34 mouse cellular contexts compared by ENCODE assay signal in the genomic region with DNA sequence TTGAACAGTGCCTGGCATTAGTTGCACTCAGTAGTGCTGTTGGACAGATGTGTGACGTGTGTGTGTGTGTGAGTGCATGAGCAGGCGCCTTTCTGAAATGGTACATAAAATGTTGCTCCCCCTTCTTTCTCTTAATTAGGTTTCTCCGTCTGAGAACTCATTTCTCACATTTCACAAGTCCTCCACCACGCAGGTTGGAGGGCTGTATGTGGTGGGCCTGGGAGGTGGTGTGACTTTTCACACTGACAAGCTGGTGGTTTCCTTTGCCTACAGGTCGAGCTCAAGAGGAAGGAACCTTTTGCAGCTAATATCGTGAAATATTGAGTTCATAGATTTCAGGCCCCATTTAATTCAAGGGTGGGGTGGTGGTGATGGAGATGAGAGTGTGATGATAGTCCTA. TPM values are rescaled to one million over a fixed set of nuclear protein-coding genes. Genes with fewer than 3 reads are reported as not detected.
A peak's percentile ranks its signal among the peaks of the same experiment; 100 is the strongest.
DNase-seq lines count a peak whose midpoint lies in the region; ATAC-seq and TF ChIP-seq lines count a peak whose summit lies in the region.
"Had no signal": no experiment of that assay in that cellular context is flagged by ENCODE, and none has a peak within 500 bp of the region (broad histone marks: within the 10 kb centered on the region; RNA-seq: fewer than 3 reads in every experiment).

No protein-coding gene starts in this region.

- WGBS in kidney, embryonic 14.5 days = 30% methylated on average over 6 of the region's 6 CpGs
- 56% methylated on average over 6 of the region's 6 CpGs for WGBS in macrophage (ENCODE audit: missing documents)
- 67% methylated on average over 6 of the region's 6 CpGs for WGBS in small intestine, adult 2 months
- 91% methylated on average over 6 of the region's 6 CpGs for WGBS in midbrain, embryonic 14.5 days

- H3K9ac ChIP-seq in kidney, embryonic 14.5 days (ENCODE audit: low read depth, low read length) = no peak overlapping the region
- H3K9ac ChIP-seq in midbrain, embryonic 14.5 days (replicated peaks; ENCODE audit: low read length) = no peak overlapping the region
- H3K9ac ChIP-seq: embryonic facial prominence, embryonic 13.5 days; hindbrain, embryonic 13.5 days; limb, embryonic 13.5 days; lung, embryonic 15.5 days; midbrain, embryonic 12.5 days had no signal

- no peak for TF ChIP-seq POLR2A in small intestine, adult 2 months (IDR thresholded peaks at IDR 0.05; ENCODE audit: low read depth, low read length)

- H3K79me2 ChIP-seq in macrophage (ENCODE audit: inconsistent target) = no peaks in the 10 kb centered on the region

- DNase-seq in kidney, postnatal 36 days = no peak
- peak; percentile 43 for DNase-seq in T-cell, adult 2 months (ENCODE audit: low spot score)
- DNase-seq in gastrocnemius, postnatal 25 days = no peak
- no peak for DNase-seq in midbrain, embryonic 14.5 days
- DNase-seq: adrenal gland, postnatal 14 days; cerebellum, adult 11 months; cerebellum, adult 9-10 months; embryo, embryonic 11 days; gastrocnemius, adult 2 months; heart, postnatal 36 days; kidney, adult 2 months; kidney, postnatal 10 days; right cerebral cortex, adult 18-20 months had no signal

- H3K27me3 ChIP-seq in kidney, embryonic 14.5 days (ENCODE audit: control insufficient read depth, insufficient read depth, low read length) = no peaks in the 10 kb centered on the region
- H3K27me3 ChIP-seq in small intestine, adult 2 months (ENCODE audit: control insufficient read depth, insufficient read depth, low read length) = no peaks in the 10 kb centered on the region
- no peaks in the 10 kb centered on the region for H3K27me3 ChIP-seq in midbrain, embryonic 14.5 days (ENCODE audit: control insufficient read depth, insufficient read depth, low read length)
- H3K27me3 ChIP-seq: CH12.LX; embryonic facial prominence, embryonic 13.5 days; hindbrain, embryonic 13.5 days; limb, embryonic 13.5 days; lung, embryonic 15.5 days; megakaryocyte, embryonic 14.5 days; midbrain, embryonic 12.5 days had no signal

- TF ChIP-seq CTCF in small intestine, adult 2 months (IDR thresholded peaks at IDR 0.05; ENCODE audit: extremely low read depth, insufficient read length, insufficient replicate concordance, low read depth, low read length) = no peak

- no peaks in the 10 kb centered on the region for H3K4me1 ChIP-seq in kidney, embryonic 14.5 days (ENCODE audit: control insufficient read depth, insufficient read depth, low read length)
- H3K4me1 ChIP-seq in small intestine, adult 2 months (ENCODE audit: control insufficient read depth, insufficient read depth, insufficient read length, low read length) = no peaks in the 10 kb centered on the region
- H3K4me1 ChIP-seq in midbrain, embryonic 14.5 days (ENCODE audit: control insufficient read depth, insufficient read depth, low read length) = no peaks in the 10 kb centered on the region
- H3K4me1 ChIP-seq: embryonic facial prominence, embryonic 13.5 days; hindbrain, embryonic 13.5 days; lung, embryonic 15.5 days; midbrain, embryonic 12.5 days had no signal

- 0 out of 2 replicates have a peak, but pooled peaks have one; percentile 39 for ATAC-seq in kidney, embryonic 14.5 days (ENCODE audit: low FRiP score, low TSS enrichment)
- no peak for ATAC-seq in midbrain, embryonic 14.5 days (ENCODE audit: low FRiP score, low TSS enrichment)
- ATAC-seq: forebrain, embryonic 16.5 days had no signal

- no peak overlapping the region for H3K27ac ChIP-seq in kidney, embryonic 14.5 days (ENCODE audit: low read depth, low read length)
- peak overlapping the region; percentile 99 for H3K27ac ChIP-seq in macrophage
- peak overlapping the region; percentile 75 for H3K27ac ChIP-seq in small intestine, adult 2 months (ENCODE audit: insufficient read depth, low read depth, low read length)
- no peak overlapping the region for H3K27ac ChIP-seq in midbrain, embryonic 14.5 days (replicated peaks; ENCODE audit: low read depth, low read length)
- H3K27ac ChIP-seq: embryonic facial prominence, embryonic 13.5 days; gastrocnemius, adult 2 months; hindbrain, embryonic 13.5 days; limb, embryonic 13.5 days; lung, embryonic 15.5 days; midbrain, embryonic 12.5 days had no signal

- H3K4me3 ChIP-seq in kidney, embryonic 14.5 days (ENCODE audit: low read length) = no peak overlapping the region
- no peak overlapping the region for H3K4me3 ChIP-seq in macrophage (ENCODE audit: inconsistent target)
- no peak overlapping the region for H3K4me3 ChIP-seq in small intestine, adult 2 months (ENCODE audit: low read depth, low read length)
- H3K4me3 ChIP-seq in midbrain, embryonic 14.5 days (replicated peaks; ENCODE audit: low read depth, low read length) = no peak overlapping the region
- H3K4me3 ChIP-seq: embryonic facial prominence, embryonic 13.5 days; gastrocnemius, adult 2 months; hindbrain, embryonic 13.5 days; limb, embryonic 13.5 days; lung, embryonic 15.5 days; megakaryocyte, embryonic 14.5 days; midbrain, embryonic 12.5 days had no signal

- H3K4me2 ChIP-seq in kidney, embryonic 14.5 days (replicated peaks; ENCODE audit: low read depth, low read length) = no peak overlapping the region
- H3K4me2 ChIP-seq in midbrain, embryonic 14.5 days (ENCODE audit: low read length) = no peak overlapping the region
- H3K4me2 ChIP-seq: embryonic facial prominence, embryonic 13.5 days; heart, embryonic 11.5 days; hindbrain, embryonic 13.5 days; limb, embryonic 13.5 days; liver, embryonic 11.5 days; lung, embryonic 15.5 days; midbrain, embryonic 12.5 days had no signal

- H3K9me3 ChIP-seq in kidney, embryonic 14.5 days (ENCODE audit: control insufficient read depth, low read length) = no peaks in the 10 kb centered on the region
- H3K9me3 ChIP-seq in midbrain, embryonic 14.5 days (ENCODE audit: control insufficient read depth, low read length) = no peaks in the 10 kb centered on the region
- H3K9me3 ChIP-seq: embryonic facial prominence, embryonic 13.5 days; hindbrain, embryonic 13.5 days; limb, embryonic 13.5 days; lung, embryonic 15.5 days; megakaryocyte, embryonic 14.5 days; midbrain, embryonic 12.5 days had no signal

- no peaks in the 10 kb centered on the region for H3K36me3 ChIP-seq in kidney, embryonic 14.5 days (ENCODE audit: control insufficient read depth, insufficient read depth, low read length)
- peaks cover 12% of the 10 kb centered on the region; the same call in 1 of the 2 replicates for H3K36me3 ChIP-seq in macrophage (ENCODE audit: inconsistent target)
- no peaks in the 10 kb centered on the region for H3K36me3 ChIP-seq in small intestine, adult 2 months (ENCODE audit: control insufficient read depth, insufficient read depth, low read length)
- H3K36me3 ChIP-seq in midbrain, embryonic 14.5 days (ENCODE audit: control insufficient read depth, insufficient read depth, low read length) = no peaks in the 10 kb centered on the region
- H3K36me3 ChIP-seq: embryonic facial prominence, embryonic 13.5 days; hindbrain, embryonic 13.5 days; limb, embryonic 13.5 days; lung, embryonic 15.5 days; midbrain, embryonic 12.5 days had no signal

RNA-seq across cellular contexts. Expression of a gene that starts 22.0 kb away (rescaled TPM):
- polyA plus RNA-seq in kidney, embryonic 14.5 days (2014; fragmentation: Nextera tagmentation; extraction: Ambion mirVana) = not detected in 2 replicates
- total RNA-seq in macrophage (2018; cell fraction: chromatin; rRNA removed) = 100 to 1,000 TPM in 23 of 26 experiments, 10 to 100 TPM in 3; 76.8 to 200 (median 144) TPM
- 100 to 1,000 TPM; 293 to 703 (median 450) TPM for total RNA-seq in macrophage (2018; cell fraction: cytosol; rRNA removed)
- 100 to 1,000 TPM; 156 to 447 (median 313) TPM for total RNA-seq in macrophage (2018; cell fraction: nucleus; rRNA removed)
- polyA plus RNA-seq in macrophage (2018) = 199 to 492 TPM (median 394 TPM) in 3 replicates
- polyA plus RNA-seq in small intestine, adult 2 months (2012; rRNA removed) = 0.85 and 1.5 TPM in 2 replicates
- total RNA-seq in gastrocnemius, postnatal 25 days (2021) = under 1 TPM; 0.10 to 0.27 TPM
- not detected in 2 replicates for polyA plus RNA-seq in midbrain, embryonic 14.5 days (2014; fragmentation: Nextera tagmentation; extraction: Ambion mirVana)
- total RNA-seq: gastrocnemius, adult 2 months; left cerebral cortex, adult 18-20 months; left cerebral cortex, postnatal 36 days had no signal
- polyA plus RNA-seq: forebrain, embryonic 11.5 days; forebrain, embryonic 16.5 days; heart, embryonic 11.5 days; midbrain, embryonic 12.5 days; neural tube, embryonic 11.5 days; stomach, embryonic 14.5 days had no signal

RNA-seq across cellular contexts. Expression of a gene that starts 23.7 kb away (rescaled TPM):
- not detected in 2 replicates for polyA plus RNA-seq in kidney, embryonic 14.5 days (2014; fragmentation: Nextera tagmentation; extraction: Ambion mirVana)
- 1,000 to 10,000 TPM in 9 of 26 experiments, 100 to 1,000 TPM in 17; 248 to 1,912 (median 729) TPM for total RNA-seq in macrophage (2018; cell fraction: chromatin; rRNA removed)
- 1,000 to 10,000 TPM in 1 of 26 experiments, 100 to 1,000 TPM in 25; 219 to 1,276 (median 582) TPM for total RNA-seq in macrophage (2018; cell fraction: cytosol; rRNA removed)
- 1,000 to 10,000 TPM in 13 of 26 experiments, 100 to 1,000 TPM in 13; 184 to 2,064 (median 1,037) TPM for total RNA-seq in macrophage (2018; cell fraction: nucleus; rRNA removed)
- polyA plus RNA-seq in macrophage (2018) = 92.5 to 257 TPM (median 179 TPM) in 3 replicates
- polyA plus RNA-seq in small intestine, adult 2 months (2012; rRNA removed) = 1.2 and 1.6 TPM in 2 replicates
- not detected for total RNA-seq in gastrocnemius, postnatal 25 days (2021)
- 0.24 TPM in 1 of 2 replicates, not detected in the other for polyA plus RNA-seq in midbrain, embryonic 14.5 days (2014; fragmentation: Nextera tagmentation; extraction: Ambion mirVana)
- total RNA-seq: ES-E14; layer of hippocampus, adult 18-20 months; layer of hippocampus, postnatal 10 days; left cerebral cortex, adult 18-20 months; left cerebral cortex, postnatal 36 days had no signal
- polyA plus RNA-seq: embryonic facial prominence, embryonic 13.5 days; forebrain, embryonic 11.5 days; forebrain, embryonic 16.5 days; heart, embryonic 11.5 days; hindbrain, embryonic 13.5 days; liver, embryonic 11.5 days; midbrain, embryonic 12.5 days; neural tube, embryonic 11.5 days had no signal

RNA-seq across cellular contexts. Expression of a gene that starts 52.6 kb away (rescaled TPM):
- polyA plus RNA-seq in kidney, embryonic 14.5 days (2014; fragmentation: Nextera tagmentation; extraction: Ambion mirVana) = 1.9 and 3.6 TPM in 2 replicates
- 100 to 1,000 TPM in 25 of 26 experiments, 10 to 100 TPM in 1; 76.3 to 222 (median 181) TPM for total RNA-seq in macrophage (2018; cell fraction: chromatin; rRNA removed)
- total RNA-seq in macrophage (2018; cell fraction: cytosol; rRNA removed) = 100 to 1,000 TPM; 200 to 270 (median 237) TPM
- total RNA-seq in macrophage (2018; cell fraction: nucleus; rRNA removed) = 100 to 1,000 TPM; 137 to 292 (median 225) TPM
- 230 to 330 TPM (median 260 TPM) in 3 replicates for polyA plus RNA-seq in macrophage (2018)
- polyA plus RNA-seq in small intestine, adult 2 months (2012; rRNA removed) = 3.9 and 5.6 TPM in 2 replicates
- under 1 TPM; 0.54 to 0.82 TPM for total RNA-seq in gastrocnemius, postnatal 25 days (2021)
- polyA plus RNA-seq in midbrain, embryonic 14.5 days (2014; fragmentation: Nextera tagmentation; extraction: Ambion mirVana) = 0.24 and 1.9 TPM in 2 replicates
- polyA plus RNA-seq: forebrain, embryonic 11.5 days had no signal

Comparison
In these comparisons a context has a peak if more than half of its experiments do, and no peak if none do; other contexts are left out.
1. H3K27ac ChIP-seq: peak in macrophage (single experiment) and small intestine, adult 2 months (single experiment); none in kidney, embryonic 14.5 days (single experiment) and midbrain, embryonic 14.5 days (single experiment).
2. RNA of a gene that starts 22.0 kb away (polyA plus RNA-seq): 199 to 492 TPM in macrophage; 0.85 to 1.5 TPM in small intestine, adult 2 months, not detected in kidney, embryonic 14.5 days and not detected in midbrain, embryonic 14.5 days; every median in the first group is over 10 times any median in the second.
3. RNA of a gene that starts 23.7 kb away (polyA plus RNA-seq): 92.5 to 257 TPM in macrophage; 1.2 to 1.6 TPM in small intestine, adult 2 months, 0.24 TPM in midbrain, embryonic 14.5 days and not detected in kidney, embryonic 14.5 days; every median in the first group is over 10 times any median in the second.
4. RNA of a gene that starts 52.6 kb away (polyA plus RNA-seq): 230 to 330 TPM in macrophage; 3.9 to 5.6 TPM in small intestine, adult 2 months, 0.24 to 1.9 TPM in midbrain, embryonic 14.5 days and 1.9 to 3.6 TPM in kidney, embryonic 14.5 days; every median in the first group is over 10 times any median in the second.